Mouse (Mus musculus): ENCODE data around the gene Kank1. TPM values are rescaled to one million over a fixed set of nuclear protein-coding genes. Genes with fewer than 3 reads are reported as not detected.
A peak's percentile ranks its signal among the peaks of the same experiment; 100 is the strongest.

Gene Kank1
- polyA plus RNA-seq, 1 experiment from 2014 or later = 18.4 TPM

DNA sequence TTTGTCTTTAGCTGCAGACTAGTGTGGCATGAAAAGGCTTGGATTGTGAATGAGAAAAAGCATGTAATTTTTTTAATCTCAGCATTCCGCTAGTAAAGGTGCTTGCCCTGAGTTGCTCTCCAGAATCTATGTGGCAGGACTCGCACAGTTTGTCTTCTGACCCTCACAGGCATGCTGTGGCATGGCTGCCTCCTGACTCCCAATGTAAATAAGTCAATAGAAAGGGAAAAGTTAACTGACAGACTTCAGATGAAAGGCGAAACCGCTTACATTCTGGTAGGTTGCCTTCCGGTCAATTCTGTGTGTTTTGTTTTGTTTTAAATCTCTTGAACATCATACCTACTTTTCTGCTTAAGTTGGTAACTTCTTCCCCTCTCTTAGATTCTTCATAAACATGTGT is 64.4 kb downstream of the Kank1 start:
- Histone ChIP-seq H3K4me2 (ENCODE audit: low read length) (no peak overlapping the region), H3K9me3 (replicated peaks; ENCODE audit: low read length) (no peaks in the 10 kb centered on the region), H3K27ac (no peak overlapping the region), H3K4me3 (replicated peaks; ENCODE audit: low read depth, low read length) (no peak overlapping the region), H3K9ac (ENCODE audit: low read depth, low read length) (no peak overlapping the region), H3K36me3 (ENCODE audit: insufficient read depth, low read length) (no peaks in the 10 kb centered on the region), H3K4me1 (replicated peaks; ENCODE audit: insufficient read depth, low read length) (0 out of 2 replicates have a peak, but pooled peaks cover 4% of the 10 kb centered on the region), H3K27me3 (ENCODE audit: insufficient read depth, low read length) (no peaks in the 10 kb centered on the region)
- WGBS = 82% methylated on average over 5 of the region's 5 CpGs
- DNase-seq (ENCODE audit: low spot score) (no peak), ATAC-seq (replicated peaks; ENCODE audit: low FRiP score, low read depth) (no peak)
- TF ChIP-seq CTCF (IDR thresholded peaks at IDR 0.05; ENCODE audit: low read depth) = no peak

GRCm38 (mm10) chr19:25306277-25306676 is 69.5 kb downstream of the Kank1 start:
- WGBS = 70% methylated on average over 9 of the region's 9 CpGs
- H3K4me3 ChIP-seq (replicated peaks; ENCODE audit: low read depth, low read length) = no peak overlapping the region
- no peak overlapping the region for H3K9ac ChIP-seq (ENCODE audit: low read depth, low read length)
- no peak for DNase-seq (ENCODE audit: low spot score)
- no peaks in the 10 kb centered on the region for H3K36me3 ChIP-seq (ENCODE audit: insufficient read depth, low read length)
- H3K27me3 ChIP-seq (ENCODE audit: insufficient read depth, low read length) = no peaks in the 10 kb centered on the region
- TF ChIP-seq CTCF (IDR thresholded peaks at IDR 0.05; ENCODE audit: low read depth) = peak; percentile 62
- no peaks in the 10 kb centered on the region for H3K9me3 ChIP-seq (replicated peaks; ENCODE audit: low read length)
- H3K27ac ChIP-seq = no peak overlapping the region
- peaks cover 3% of the 10 kb centered on the region for H3K4me1 ChIP-seq (replicated peaks; ENCODE audit: insufficient read depth, low read length)
- ATAC-seq (replicated peaks; ENCODE audit: low FRiP score, low read depth) = no peak
- H3K4me2 ChIP-seq (ENCODE audit: low read length) = no peak overlapping the region

GRCm38 (mm10) chr19:25308156-25308555 is 71.4 kb downstream of the Kank1 start:
- Histone ChIP-seq H3K4me3 (replicated peaks; ENCODE audit: low read depth, low read length) (no peak overlapping the region), H3K9ac (ENCODE audit: low read depth, low read length) (no peak overlapping the region), H3K4me1 (replicated peaks; ENCODE audit: insufficient read depth, low read length) (peaks cover 3% of the 10 kb centered on the region), H3K9me3 (replicated peaks; ENCODE audit: low read length) (no peaks in the 10 kb centered on the region), H3K27ac (no peak overlapping the region), H3K27me3 (ENCODE audit: insufficient read depth, low read length) (no peaks in the 10 kb centered on the region), H3K4me2 (ENCODE audit: low read length) (no peak overlapping the region), H3K36me3 (ENCODE audit: insufficient read depth, low read length) (no peaks in the 10 kb centered on the region)
- ATAC-seq (replicated peaks; ENCODE audit: low FRiP score, low read depth) (no peak), DNase-seq (ENCODE audit: low spot score) (no peak)
- 56% methylated on average over 2 of the region's 2 CpGs for WGBS
- no peak for TF ChIP-seq CTCF (IDR thresholded peaks at IDR 0.05; ENCODE audit: low read depth)

GRCm38 (mm10) chr19:25308763-25309162 is 72.0 kb downstream of the Kank1 start:
- TF ChIP-seq CTCF (IDR thresholded peaks at IDR 0.05; ENCODE audit: low read depth) = no peak
- Histone ChIP-seq H3K9ac (ENCODE audit: low read depth, low read length) (no peak overlapping the region), H3K9me3 (replicated peaks; ENCODE audit: low read length) (no peaks in the 10 kb centered on the region), H3K27ac (no peak overlapping the region), H3K4me1 (replicated peaks; ENCODE audit: insufficient read depth, low read length) (peaks cover 3% of the 10 kb centered on the region), H3K4me3 (replicated peaks; ENCODE audit: low read depth, low read length) (no peak overlapping the region), H3K4me2 (ENCODE audit: low read length) (no peak overlapping the region), H3K27me3 (ENCODE audit: insufficient read depth, low read length) (no peaks in the 10 kb centered on the region), H3K36me3 (ENCODE audit: insufficient read depth, low read length) (no peaks in the 10 kb centered on the region)
- WGBS = 48% methylated on average over 12 of the region's 12 CpGs
- no peak for ATAC-seq (replicated peaks; ENCODE audit: low FRiP score, low read depth)
- DNase-seq (ENCODE audit: low spot score) = no peak

GRCm38 (mm10) chr19:25310989-25311388 is 74.2 kb downstream of the Kank1 start:
- Histone ChIP-seq H3K36me3 (ENCODE audit: insufficient read depth, low read length) (no peaks in the 10 kb centered on the region), H3K9ac (ENCODE audit: low read depth, low read length) (no peak overlapping the region), H3K4me2 (ENCODE audit: low read length) (no peak overlapping the region), H3K9me3 (replicated peaks; ENCODE audit: low read length) (no peaks in the 10 kb centered on the region), H3K27ac (no peak overlapping the region), H3K4me3 (replicated peaks; ENCODE audit: low read depth, low read length) (no peak overlapping the region), H3K4me1 (replicated peaks; ENCODE audit: insufficient read depth, low read length) (peaks cover 3% of the 10 kb centered on the region), H3K27me3 (ENCODE audit: insufficient read depth, low read length) (no peaks in the 10 kb centered on the region)
- 77% methylated on average over 5 of the region's 5 CpGs for WGBS
- ATAC-seq (replicated peaks; ENCODE audit: low FRiP score, low read depth) = no peak
- DNase-seq (ENCODE audit: low spot score) = no peak
- TF ChIP-seq CTCF (IDR thresholded peaks at IDR 0.05; ENCODE audit: low read depth) = no peak

DNA sequence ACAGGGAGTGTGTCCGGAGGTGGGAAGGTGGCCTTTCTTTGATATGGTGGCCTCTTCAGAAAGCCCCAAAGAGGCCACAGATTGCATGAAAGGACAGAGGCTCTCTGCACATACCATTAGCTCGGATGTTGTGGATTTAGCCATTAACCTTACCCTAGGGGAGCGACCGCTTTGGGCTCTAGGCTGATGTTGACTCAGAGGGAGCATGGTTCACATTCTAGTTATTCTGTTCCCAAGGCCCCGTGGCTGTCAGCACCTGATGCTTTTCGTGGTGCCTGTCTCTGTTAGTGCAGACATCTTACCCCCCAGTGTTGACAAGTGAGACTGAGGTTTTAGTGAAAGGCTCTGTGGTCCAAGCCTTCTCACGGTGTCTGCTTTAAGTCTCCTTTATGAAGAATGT is 74.9 kb downstream of the Kank1 start:
- Histone ChIP-seq H3K9ac (ENCODE audit: low read depth, low read length) (no peak overlapping the region), H3K9me3 (replicated peaks; ENCODE audit: low read length) (no peaks in the 10 kb centered on the region), H3K27ac (0 out of 2 replicates have a peak overlapping the region, but pooled peaks have one; percentile 2), H3K4me3 (replicated peaks; ENCODE audit: low read depth, low read length) (no peak overlapping the region), H3K4me1 (replicated peaks; ENCODE audit: insufficient read depth, low read length) (peaks cover 3% of the 10 kb centered on the region), H3K4me2 (ENCODE audit: low read length) (no peak overlapping the region), H3K27me3 (ENCODE audit: insufficient read depth, low read length) (no peaks in the 10 kb centered on the region), H3K36me3 (ENCODE audit: insufficient read depth, low read length) (no peaks in the 10 kb centered on the region)
- 37% methylated on average over 7 of the region's 7 CpGs for WGBS
- ATAC-seq (replicated peaks; ENCODE audit: low FRiP score, low read depth) = no peak
- no peak for DNase-seq (ENCODE audit: low spot score)
- no peak for TF ChIP-seq CTCF (IDR thresholded peaks at IDR 0.05; ENCODE audit: low read depth)

DNA sequence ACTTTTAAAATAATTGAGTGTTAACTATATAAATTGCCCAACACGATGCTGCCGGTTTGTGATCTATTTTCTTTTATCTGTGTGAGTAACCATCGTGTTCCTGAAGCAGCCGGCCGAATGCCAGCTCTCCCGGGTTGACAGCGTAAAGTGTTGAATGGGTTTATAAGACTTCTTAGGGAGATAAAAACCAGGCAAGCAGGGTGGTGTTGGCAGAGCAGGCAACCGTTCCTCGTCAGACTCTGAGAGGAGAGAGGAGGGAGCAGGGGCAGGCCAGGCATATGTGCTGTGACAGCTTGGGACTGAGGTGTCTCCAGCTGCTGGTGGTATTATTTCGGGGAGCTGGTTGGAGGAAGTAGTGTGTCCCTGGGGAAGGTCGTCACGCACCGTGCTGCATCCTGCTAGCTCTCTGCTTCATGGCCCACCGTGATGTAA is 78.7 kb downstream of the Kank1 start:
- DNase-seq (ENCODE audit: low spot score) (peak; percentile 55), ATAC-seq (replicated peaks; ENCODE audit: low FRiP score, low read depth) (0 out of 2 replicates have a peak, but pooled peaks have one; percentile 29)
- TF ChIP-seq CTCF (IDR thresholded peaks at IDR 0.05; ENCODE audit: low read depth) = no peak
- Histone ChIP-seq H3K4me3 (replicated peaks; ENCODE audit: low read depth, low read length) (no peak overlapping the region), H3K27me3 (ENCODE audit: insufficient read depth, low read length) (no peaks in the 10 kb centered on the region), H3K36me3 (ENCODE audit: insufficient read depth, low read length) (no peaks in the 10 kb centered on the region), H3K9me3 (replicated peaks; ENCODE audit: low read length) (no peaks in the 10 kb centered on the region), H3K4me1 (replicated peaks; ENCODE audit: insufficient read depth, low read length) (no peaks in the 10 kb centered on the region), H3K27ac (0 out of 2 replicates have a peak overlapping the region, but pooled peaks have one; percentile 2), H3K4me2 (ENCODE audit: low read length) (no peak overlapping the region), H3K9ac (ENCODE audit: low read depth, low read length) (no peak overlapping the region)
- WGBS = 37% methylated on average over 14 of the region's 14 CpGs
